Mouse (Mus musculus) embryonic facial prominence, embryonic 14.5 days (tissue): ENCODE measurements around the gene Apoc1. TPM values are rescaled to one million over a fixed set of nuclear protein-coding genes. Genes with fewer than 3 reads are reported as not detected.

Experiments
- ATAC-seq: fragments of 200-750 bp; cut with Nextera tagmentation; 2 replicates; pipeline ENCODE4 v1.8.0; 2017; ENCODE audit warnings: low read depth, moderate number of reproducible peaks, moderate TSS enrichment
- DNase-seq: peaks from one replicate; pipeline ENCODE4 v3.0.0-alpha.2; 2015; ENCODE audit warnings: low spot score
- H3K27ac ChIP-seq: fragments of 300-500 bp; sonication (generic); replicated peaks from 2 replicates; pipeline ENCODE4 v1.5.1; 2014; ENCODE audit warnings: low read depth, mild to moderate bottlenecking, low read length, moderate library complexity
- H3K27me3 ChIP-seq: fragments of 300-500 bp; sonication (generic); replicated peaks from 2 replicates; pipeline ENCODE4 v1.6.1; 2014; ENCODE audit warnings: low read length; ENCODE audit not compliant: control insufficient read depth, insufficient read depth
- H3K36me3 ChIP-seq: fragments of 300-500 bp; sonication (generic); 2 replicates; pipeline ENCODE4 v1.6.1; 2014; ENCODE audit warnings: low read length, mixed read lengths; ENCODE audit not compliant: control insufficient read depth, insufficient read depth
- H3K4me1 ChIP-seq: fragments of 300-500 bp; sonication (generic); 2 replicates; pipeline ENCODE4 v1.6.1; 2014; ENCODE audit warnings: antibody characterized with exemption, low read length; ENCODE audit not compliant: control insufficient read depth, insufficient read depth
- H3K4me2 ChIP-seq: fragments of 300-500 bp; sonication (generic); 2 replicates; pipeline ENCODE4 v1.6.1; 2014; ENCODE audit warnings: low read depth, mild to moderate bottlenecking, low read length, moderate library complexity, mixed read lengths
- H3K4me3 ChIP-seq: fragments of 300-500 bp; sonication (generic); 2 replicates; pipeline ENCODE4 v1.5.1; 2014; ENCODE audit warnings: low read depth, mild to moderate bottlenecking, low read length
- H3K9ac ChIP-seq: fragments of 300-500 bp; sonication (generic); 2 replicates; pipeline ENCODE4 v1.6.1; 2014; ENCODE audit warnings: low read depth, mild to moderate bottlenecking, low read length, moderate library complexity, mixed read lengths
- H3K9me3 ChIP-seq: fragments of 300-500 bp; sonication (generic); 2 replicates; pipeline ENCODE4 v1.6.1; 2016; ENCODE audit warnings: low read length; ENCODE audit not compliant: control insufficient read depth
- WGBS: fragments of 180-500 bp; shearing (Covaris S2); extraction: QIAGEN DNeasy Blood & Tissue Kit; methylation state at CpG from one replicate; pipeline ENCODE4 v1.1.7; 2014; 5-methylcytosine and 5-hydroxymethylcytosine counted together
- polyA plus RNA-seq: library from polyadenylated mRNA; unstranded; fragments of >200 nt; fragmentation: Nextera tagmentation; extraction: Ambion mirVana; gene quantifications from 2 replicates; pipeline ENCODE4 v1.2.1, GENCODE M21; 2014

The Apoc1 gene
- polyA plus RNA-seq, 1 experiment from 2014 or later = 19.0 TPM

- Histone ChIP-seq H3K9ac (no peak overlapping the region), H3K4me2 (no peak overlapping the region), H3K36me3 (peaks cover 30% of the 10 kb centered on the region; the same call in 1 of the 2 replicates), H3K9me3 (no peaks in the 10 kb centered on the region), H3K27me3 (no peaks in the 10 kb centered on the region), H3K27ac (no peak overlapping the region), H3K4me1 (0 out of 2 replicates have a peak, but pooled peaks cover 9% of the 10 kb centered on the region), H3K4me3 (no peak overlapping the region)
- WGBS = 58% methylated on average over 12 of the region's 12 CpGs
- no peak for ATAC-seq
- DNase-seq = no peak
Observed at GRCm38 (mm10) chr7:19700299-19701068, 8.0 kb upstream of the Apoc1 start.

GRCm38 (mm10) chr7:19699827-19700148, 7.3 kb upstream of the Apoc1 start:
- no peak overlapping the region for H3K4me3 ChIP-seq
- 82% methylated on average over 4 of the region's 4 CpGs for WGBS
- no peak overlapping the region for H3K9ac ChIP-seq
- no peak for DNase-seq
- no peak overlapping the region for H3K4me2 ChIP-seq
- H3K27me3 ChIP-seq = no peaks in the 10 kb centered on the region
- no peaks in the 10 kb centered on the region for H3K9me3 ChIP-seq
- H3K4me1 ChIP-seq = 0 out of 2 replicates have a peak, but pooled peaks cover 9% of the 10 kb centered on the region
- H3K27ac ChIP-seq = no peak overlapping the region
- peaks cover 23% of the 10 kb centered on the region; the same call in 1 of the 2 replicates for H3K36me3 ChIP-seq
- ATAC-seq = no peak

- H3K9me3 ChIP-seq = no peaks in the 10 kb centered on the region
- H3K27ac ChIP-seq = peak within 1 kb of the TSS; percentile 8; the same call in 1 of the 2 replicates
- peak within 1 kb of the TSS; percentile 30 for H3K4me3 ChIP-seq
- ATAC-seq (peak; percentile 73), DNase-seq (peak; percentile 62)
- H3K36me3 ChIP-seq = peaks cover 17% of the 10 kb centered on the region; the same call in 1 of the 2 replicates
- 3% methylated on average over 17 of the region's 20 CpGs for WGBS
- H3K4me1 ChIP-seq = 0 out of 2 replicates have a peak, but pooled peaks cover 9% of the 10 kb centered on the region
- peak within 1 kb of the TSS; percentile 69 for H3K4me2 ChIP-seq
- peak within 1 kb of the TSS; percentile 48 for H3K9ac ChIP-seq
- no peaks in the 10 kb centered on the region for H3K27me3 ChIP-seq
Observed at GRCm38 (mm10) chr7:19698907-19699826, 6.7 kb upstream of the Apoc1 start, which contains the start of gene Apoe. Gene Apoe, minus strand, starts transcription at chr7:19699188.

GRCm38 (mm10) chr7:19697949-19698906, 5.8 kb upstream of the Apoc1 start:
- Histone ChIP-seq H3K9ac (peak overlapping the region; percentile 48), H3K27ac (peak overlapping the region; percentile 8; the same call in 1 of the 2 replicates), H3K4me1 (peaks cover 12% of the 10 kb centered on the region), H3K36me3 (peaks cover 7% of the 10 kb centered on the region; the same call in 1 of the 2 replicates), H3K4me2 (peak overlapping the region; percentile 69), H3K4me3 (peak overlapping the region; percentile 30), H3K27me3 (no peaks in the 10 kb centered on the region), H3K9me3 (no peaks in the 10 kb centered on the region)
- DNase-seq (no peak), ATAC-seq (peak; percentile 20)
- 3% methylated on average over 28 of the region's 28 CpGs for WGBS

GRCm38 (mm10) chr7:19696336-19696873, 3.9 kb upstream of the Apoc1 start:
- no peak for DNase-seq
- Histone ChIP-seq H3K9me3 (no peaks in the 10 kb centered on the region), H3K27ac (no peak overlapping the region), H3K27me3 (no peaks in the 10 kb centered on the region), H3K4me2 (no peak overlapping the region), H3K36me3 (0 out of 2 replicates have a peak, but pooled peaks cover under 1% of the 10 kb centered on the region), H3K4me3 (no peak overlapping the region), H3K4me1 (peaks cover 13% of the 10 kb centered on the region), H3K9ac (no peak overlapping the region)
- ATAC-seq = no peak
- WGBS = 97% methylated on average over 34 of the region's 34 CpGs

- H3K27me3 ChIP-seq = no peaks in the 10 kb centered on the region
- ATAC-seq (no peak), DNase-seq (no peak)
- H3K4me2 ChIP-seq = no peak overlapping the region
- no peaks in the 10 kb centered on the region for H3K9me3 ChIP-seq
- 75% methylated on average over 6 of the region's 6 CpGs for WGBS
- H3K4me3 ChIP-seq = no peak overlapping the region
- H3K4me1 ChIP-seq = peaks cover 13% of the 10 kb centered on the region
- no peak overlapping the region for H3K9ac ChIP-seq
- no peak overlapping the region for H3K27ac ChIP-seq
- H3K36me3 ChIP-seq = no peaks in the 10 kb centered on the region
Observed at GRCm38 (mm10) chr7:19695881-19696280, 3.4 kb upstream of the Apoc1 start.

GRCm38 (mm10) chr7:19695213-19695594, 2.7 kb upstream of the Apoc1 start:
- Histone ChIP-seq H3K4me3 (no peak overlapping the region), H3K4me1 (peaks cover 13% of the 10 kb centered on the region), H3K9me3 (no peaks in the 10 kb centered on the region), H3K9ac (no peak overlapping the region), H3K27ac (no peak overlapping the region), H3K4me2 (no peak overlapping the region), H3K36me3 (no peaks in the 10 kb centered on the region), H3K27me3 (no peaks in the 10 kb centered on the region)
- whole genome bisulfite sequencing = 53% methylated on average over 8 of the region's 8 CpGs
- DNase-seq = no peak
- no peak for ATAC-seq
